Mouse (Mus musculus) urinary bladder, postnatal 36 days (tissue): ENCODE results near the gene Lactbl1.

ENCODE experiments used
- DNase-seq, 2 experiments: peaks; one replicate each; pipeline ENCODE4 v3.0.0; 2022; ENCODE audit warnings: low spot score in 2 of 2, mixed read lengths in 1 of 2

The Lactbl1 gene

GRCm38 (mm10) chr4:136684485-136684884, 62.1 kb downstream of the Lactbl1 start:
- no peak for DNase-seq

- DNase-seq: peak in 1 of 2 experiments; percentile 9
Observed at GRCm38 (mm10) chr4:136685431-136685869, 63.0 kb downstream of the Lactbl1 start.

GRCm38 (mm10) chr4:136688113-136688512, 65.7 kb downstream of the Lactbl1 start:
- DNase-seq: no peak
